Mouse (Mus musculus) ES-E14 (cell line): ENCODE data around the gene Rufy1. TPM values are rescaled to one million over a fixed set of nuclear protein-coding genes. Genes with fewer than 3 reads are reported as not detected.

ENCODE experiments used
- DNase-seq: peaks from one replicate; pipeline ENCODE4 v3.0.0-alpha.2; 2013; ENCODE audit warnings: low read depth, low spot score
- H3K27ac ChIP-seq: 2 replicates; pipeline ENCODE4 v1.5.1; 2012; ENCODE audit warnings: low read depth, mild to moderate bottlenecking, low read length, moderate library complexity, mixed read lengths; ENCODE audit not compliant: poor library complexity, insufficient read depth, severe bottlenecking
- H3K36me3 ChIP-seq: 2 replicates; pipeline ENCODE4 v1.6.1; 2012; ENCODE audit warnings: mild to moderate bottlenecking, low read length, moderate library complexity, mixed read lengths; ENCODE audit not compliant: control insufficient read depth, poor library complexity, insufficient read depth, severe bottlenecking
- H3K4me1 ChIP-seq, 2 experiments: fragments of 150-350 bp in 1 of 2; sonication (generic) in 1 of 2; 2 replicates each; pipeline ENCODE4 v1.6.1; 2012; ENCODE audit warnings: low read length in 2 of 2, mild to moderate bottlenecking in 1 of 2, mixed read lengths in 1 of 2; ENCODE audit not compliant: control insufficient read depth in 2 of 2, insufficient read depth in 2 of 2, poor library complexity in 1 of 2
- H3K4me3 ChIP-seq, 2 experiments: fragments of 150-350 bp in 1 of 2; sonication (generic) in 1 of 2; 2 replicates each; pipeline ENCODE4 v1.5.1; 2012; ENCODE audit warnings: low read length in 2 of 2, low read depth in 1 of 2, mild to moderate bottlenecking in 1 of 2, mixed read lengths in 1 of 2; ENCODE audit not compliant: insufficient read depth in 1 of 2, poor library complexity in 1 of 2, severe bottlenecking in 1 of 2
- H3K9ac ChIP-seq: 2 replicates; pipeline ENCODE4 v1.6.1; 2012; ENCODE audit warnings: low read depth, mild to moderate bottlenecking, low read length, mixed read lengths; ENCODE audit not compliant: poor library complexity, insufficient read depth, severe bottlenecking
- H3K9me3 ChIP-seq: fragments of 150-350 bp; sonication (generic); 2 replicates; pipeline ENCODE4 v1.6.1; 2012; ENCODE audit warnings: low read depth, mild to moderate bottlenecking, low read length; ENCODE audit not compliant: control insufficient read depth, insufficient read depth
- CHD2 ChIP-seq: IDR thresholded peaks from 2 replicates; pipeline ENCODE4 v1.6.1; 2014; ENCODE audit warnings: mild to moderate bottlenecking, low read depth, low read length, inconsistent platforms
- HCFC1 ChIP-seq: IDR thresholded peaks from 2 replicates; pipeline ENCODE4 v1.6.1; 2012; ENCODE audit warnings: low read length, inconsistent platforms, borderline replicate concordance; ENCODE audit not compliant: insufficient read depth
- MAFK ChIP-seq: IDR thresholded peaks from 2 replicates; pipeline ENCODE4 v1.6.1; 2014; ENCODE audit warnings: mild to moderate bottlenecking, low read depth, low read length, inconsistent platforms; ENCODE audit not compliant: insufficient read depth
- ZC3H11A ChIP-seq: IDR thresholded peaks from 2 replicates; pipeline ENCODE4 v1.6.1; 2012; ENCODE audit warnings: low read depth, mild to moderate bottlenecking, inconsistent platforms, low read length, borderline replicate concordance
- ZNF384 ChIP-seq: IDR thresholded peaks from 2 replicates; pipeline ENCODE4 v1.6.1; 2012; ENCODE audit warnings: low read depth, low read length, inconsistent platforms
- in situ Hi-C, 2 experiments: fragments of 600-800 bp; cut with MboI; formaldehyde crosslinking; loops; one replicate each; pipeline ENCODE4 v1.15.1; 2025; ENCODE audit warnings: low sequenced_read_pairs in 2 of 2, inconsistent platforms in 1 of 2; ENCODE audit not compliant: unreplicated experiment in 2 of 2
- total RNA-seq: library from RNA; depleted of rRNA; stranded (reverse); fragments of 300-350 nt; gene quantifications from 2 replicates; pipeline ENCODE4 v1.2.3, GENCODE M21; 2012

The Rufy1 gene
- total RNA-seq, 1 experiment, result 11.2 TPM

- in situ Hi-C loops, result no loop called here
These were observed 41.4 kb upstream of the Rufy1 start for GRCm38 (mm10) chr11:50472161-50472939.

GRCm38 (mm10) chr11:50461481-50461880 lies 30.6 kb upstream of the Rufy1 start:
- Histone ChIP-seq H3K9ac (no peak overlapping the region), H3K27ac (no peak overlapping the region), H3K4me3 (no peak overlapping the region), H3K9me3 (no peaks in the 10 kb centered on the region), H3K36me3 (no peaks in the 10 kb centered on the region), H3K4me1 (peaks cover 0 to 9% of the 10 kb centered on the region in 2 experiments; a peak in 2 of 4 replicates)
- TF ChIP-seq CHD2 (no peak), ZC3H11A (no peak), ZNF384 (no peak), HCFC1 (no peak), MAFK (no peak)
- in situ Hi-C loops, result no loop called here
- DNase-seq, result peak; percentile 37

More at GRCm38 (mm10) chr11:50472161-50472939, 41.4 kb upstream of the Rufy1 start:
- Histone ChIP-seq H3K27ac (no peak overlapping the region), H3K4me3 (no peak overlapping the region), H3K4me1 (no peaks in the 10 kb centered on the region), H3K9ac (no peak overlapping the region), H3K9me3 (no peaks in the 10 kb centered on the region), H3K36me3 (no peaks in the 10 kb centered on the region)
- TF ChIP-seq MAFK (no peak), HCFC1 (no peak), ZC3H11A (no peak), CHD2 (no peak), ZNF384 (no peak)
- DNase-seq, result no peak

GRCm38 (mm10) chr11:50459250-50459649 lies 28.3 kb upstream of the Rufy1 start:
- H3K4me3 ChIP-seq, result no peak overlapping the region
- in situ Hi-C loops, result no loop called here
- H3K4me1 ChIP-seq, result peaks cover 0 to 9% of the 10 kb centered on the region in 2 experiments; a peak in 2 of 4 replicates
- H3K9ac ChIP-seq, result no peak overlapping the region
- H3K36me3 ChIP-seq, result no peaks in the 10 kb centered on the region
- no peaks in the 10 kb centered on the region for H3K9me3 ChIP-seq
- no peak for DNase-seq
- TF ChIP-seq ZNF384 (no peak), ZC3H11A (no peak), CHD2 (no peak), MAFK (no peak)
- H3K27ac ChIP-seq, result no peak overlapping the region

GRCm38 (mm10) chr11:50457111-50457911 lies 26.4 kb upstream of the Rufy1 start:
- Histone ChIP-seq H3K36me3 (no peaks in the 10 kb centered on the region), H3K4me3 (peak overlapping the region; percentile 18 to 26; a peak in 2 of 4 replicates), H3K27ac (no peak overlapping the region), H3K4me1 (peaks cover 0 to 9% of the 10 kb centered on the region in 2 experiments; a peak in 2 of 4 replicates), H3K9me3 (no peaks in the 10 kb centered on the region), H3K9ac (no peak overlapping the region)
- in situ Hi-C loops, result no loop called here
- no peak for TF ChIP-seq MAFK
- no peak for TF ChIP-seq ZNF384
- TF ChIP-seq CHD2, result no peak
- no peak for TF ChIP-seq HCFC1
- TF ChIP-seq ZC3H11A, result no peak
- peak; percentile 35 for DNase-seq
